Mouse (Mus musculus): ENCODE data around the gene Senp1.

Senp1 gene

GRCm38 (mm10) chr15:98093121-98094011, at the start of gene Senp1:
Gene Senp1 (minus strand): TSS chr15:98093744.
- peak; percentile 91 for DNase-seq

DNA sequence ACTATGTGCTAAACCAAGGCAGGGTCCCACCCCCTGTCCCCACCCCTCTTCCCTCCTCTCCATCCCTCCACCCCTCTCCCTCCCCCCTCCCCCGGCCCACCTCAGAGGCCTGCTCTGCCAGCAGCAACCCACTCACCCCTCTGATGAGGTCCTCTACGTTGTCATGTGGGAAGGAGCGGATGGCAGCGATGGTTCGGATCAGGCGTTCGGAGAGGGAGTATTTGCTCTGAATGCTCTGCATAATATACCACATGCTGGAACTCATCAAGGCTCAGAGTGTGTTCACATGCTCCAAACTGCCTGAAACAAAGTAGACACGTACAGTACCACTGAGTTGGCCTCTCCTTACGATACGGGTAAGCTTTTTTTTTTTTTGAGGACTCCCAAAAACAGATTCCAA, 49.0 kb upstream of the Senp1 start:
- DNase-seq = no peak

- DNase-seq = no peak
These were observed 47.3 kb upstream of the Senp1 start for GRCm38 (mm10) chr15:98140809-98141208.

DNA sequence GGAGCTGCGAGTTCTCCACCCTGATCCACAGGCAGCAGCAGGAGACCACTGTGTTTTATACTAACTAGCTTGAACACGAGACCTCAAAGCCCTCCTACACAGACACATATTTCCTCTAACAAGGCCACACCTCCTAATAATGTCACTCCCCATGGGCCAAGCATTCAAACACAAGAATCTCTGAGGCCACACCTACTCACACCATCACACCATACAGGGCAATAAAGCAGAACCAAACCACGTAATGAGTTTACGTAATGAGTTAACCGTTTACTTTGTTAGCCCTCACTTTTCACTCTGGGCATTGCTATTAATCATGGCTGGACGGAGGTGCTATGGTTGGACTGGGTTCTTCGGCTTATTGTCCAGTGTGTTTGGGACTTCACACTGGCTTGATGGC, 46.2 kb upstream of the Senp1 start:
- DNase-seq = no peak

DNA sequence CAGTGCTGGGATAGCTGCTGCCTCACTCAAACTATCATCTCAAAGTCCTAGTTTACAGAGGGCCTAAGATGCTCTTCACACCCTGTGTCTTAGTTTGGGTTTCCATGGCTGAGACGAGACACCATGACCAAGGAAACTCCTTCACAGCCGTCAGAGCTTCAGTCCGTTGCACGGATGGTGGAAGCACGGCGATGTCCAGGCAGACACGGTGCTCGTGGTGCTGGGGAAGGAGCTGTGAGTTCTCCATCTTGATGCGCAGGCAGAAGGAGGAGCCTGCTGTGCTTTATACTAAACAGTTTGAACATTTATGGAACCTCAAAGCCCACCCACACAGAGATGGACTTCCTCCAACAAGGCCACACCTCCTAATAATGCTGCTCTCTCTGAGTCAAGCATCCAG, 43.3 kb upstream of the Senp1 start:
- no peak for DNase-seq

DNA sequence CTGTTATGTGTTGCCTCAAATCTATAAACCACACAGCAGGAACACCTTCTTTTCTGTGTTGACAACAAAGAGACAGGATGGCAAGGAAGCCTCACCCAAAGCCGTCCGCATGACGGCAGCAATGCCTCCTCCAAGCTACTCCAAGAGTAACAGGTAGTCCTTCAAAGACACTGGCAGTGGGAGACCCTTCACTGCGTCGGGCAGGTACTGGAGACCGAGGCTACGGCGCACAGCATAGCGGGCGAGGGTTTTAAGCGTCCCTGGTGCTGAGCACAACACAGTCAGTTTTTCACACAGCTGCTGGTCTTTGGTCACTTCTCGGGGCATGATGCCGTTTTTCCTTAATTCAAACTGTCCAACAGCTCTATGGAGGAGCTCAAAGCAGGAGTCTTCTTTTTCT, 42.1 kb upstream of the Senp1 start:
- DNase-seq = no peak

- DNase-seq = no peak
These were observed 41.1 kb upstream of the Senp1 start for GRCm38 (mm10) chr15:98134666-98135065.

GRCm38 (mm10) chr15:98134034-98134433, 40.5 kb upstream of the Senp1 start:
- no peak for DNase-seq

GRCm38 (mm10) chr15:98133471-98133870, 39.9 kb upstream of the Senp1 start:
- no peak for DNase-seq

DNA sequence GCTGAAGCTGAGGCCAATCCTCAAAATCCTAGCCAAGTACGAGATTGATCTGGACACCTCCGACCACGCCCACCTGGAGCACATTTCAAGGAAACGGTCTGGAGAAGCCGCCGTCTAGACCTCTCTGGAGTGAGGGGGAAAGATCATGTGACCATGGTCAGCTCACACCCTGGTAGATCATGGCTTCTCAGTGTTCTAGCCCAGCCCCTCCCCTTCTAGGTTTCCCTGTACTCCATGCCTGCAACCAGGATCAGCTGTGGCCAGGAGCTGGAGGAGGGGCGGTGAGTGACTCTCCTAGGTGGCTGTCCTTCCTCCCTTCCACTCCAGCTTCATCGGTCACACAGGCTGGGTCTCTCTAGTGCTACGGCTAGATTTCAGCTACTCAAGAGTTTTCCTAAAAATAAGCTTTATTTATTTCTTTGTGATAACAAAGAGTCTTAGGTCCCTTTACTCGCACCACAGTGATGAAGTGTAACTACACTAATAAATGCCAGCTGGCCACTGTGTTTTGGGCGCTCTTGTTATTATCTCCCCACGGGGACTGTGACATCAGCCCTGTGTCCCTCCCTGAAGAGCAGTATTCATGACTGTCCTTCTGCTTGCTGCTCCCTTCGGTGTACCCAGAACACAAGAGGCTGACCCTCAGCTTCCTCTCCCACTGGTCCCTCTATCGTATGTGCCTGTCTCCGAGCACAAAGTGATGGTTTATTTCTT, 38.6 kb upstream of the Senp1 start:
- DNase-seq = no peak

DNA sequence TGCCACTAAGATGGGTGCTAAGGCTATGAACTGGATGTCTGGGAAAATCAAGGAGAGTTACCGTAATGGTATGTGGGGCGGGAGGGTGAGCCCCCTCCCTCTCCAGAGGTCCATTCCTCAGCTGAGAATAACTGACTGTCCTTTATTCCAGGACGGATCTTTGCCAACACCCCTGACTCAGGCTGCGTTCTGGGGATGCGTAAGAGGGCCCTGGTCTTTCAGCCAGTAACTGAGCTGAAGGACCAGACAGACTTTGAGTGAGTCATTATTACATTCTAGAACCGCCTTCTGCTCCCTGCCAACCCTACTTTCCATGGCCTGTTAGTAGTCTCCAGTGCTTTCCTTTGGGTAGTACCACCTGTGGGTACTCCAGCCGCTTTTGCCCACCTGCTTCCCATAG, 37.9 kb upstream of the Senp1 start:
- DNase-seq = no peak

DNA sequence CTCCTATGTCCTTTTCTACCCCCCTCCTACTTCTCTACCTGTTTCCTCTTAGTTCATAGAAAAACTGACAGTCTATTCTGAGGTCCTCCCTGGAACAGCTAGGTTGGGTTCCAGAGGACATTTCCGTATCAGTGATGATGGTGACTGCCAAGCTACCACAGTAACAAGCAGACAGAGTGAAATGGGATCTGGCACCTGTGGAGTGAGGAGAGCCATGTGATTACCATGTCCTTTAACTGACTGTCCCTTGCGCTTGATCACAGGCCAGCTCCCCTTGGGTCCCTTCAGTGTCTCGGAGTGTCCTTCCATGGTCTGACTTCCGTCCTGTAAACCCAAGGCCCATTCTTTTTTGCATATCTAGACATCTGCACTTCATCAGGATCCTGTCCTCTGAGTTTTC, 37.5 kb upstream of the Senp1 start:
- no peak for DNase-seq

- no peak for DNase-seq
These were observed 27.3 kb upstream of the Senp1 start for GRCm38 (mm10) chr15:98120831-98121230.

- DNase-seq = no peak
These were observed 25.8 kb upstream of the Senp1 start for GRCm38 (mm10) chr15:98119363-98119762.

- DNase-seq = no peak
These were observed 22.7 kb upstream of the Senp1 start for GRCm38 (mm10) chr15:98116287-98116686.

- DNase-seq = no peak
These were observed 22.2 kb upstream of the Senp1 start for GRCm38 (mm10) chr15:98115779-98116163.

- DNase-seq = no peak
These were observed 21.6 kb upstream of the Senp1 start for GRCm38 (mm10) chr15:98114852-98115778.

- no peak for DNase-seq
These were observed 20.7 kb upstream of the Senp1 start for GRCm38 (mm10) chr15:98114098-98114851.

DNA sequence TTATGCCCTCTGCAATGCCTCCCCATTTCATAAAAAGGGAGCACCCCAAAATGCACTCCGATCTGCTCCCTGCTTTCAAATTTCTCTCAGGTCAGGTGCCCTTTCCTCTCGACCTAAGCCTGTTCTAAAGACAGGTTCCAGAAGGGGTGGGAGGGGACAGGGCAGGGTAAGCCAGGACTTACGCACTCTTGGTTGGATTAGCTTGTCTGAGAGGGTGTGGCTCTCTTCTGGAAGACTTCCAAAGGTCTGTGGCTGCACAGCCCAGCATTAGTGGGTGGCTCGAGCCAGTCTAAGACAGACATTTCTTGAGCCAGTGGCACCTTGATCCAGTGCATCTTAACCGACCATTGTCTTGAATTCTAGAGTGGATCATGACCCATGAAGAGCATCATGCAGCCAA, 18.2 kb upstream of the Senp1 start:
- DNase-seq = no peak

GRCm38 (mm10) chr15:98108297-98109152, 15.0 kb upstream of the Senp1 start:
- peak; percentile 90 for DNase-seq

- DNase-seq = no peak
These were observed 14.3 kb upstream of the Senp1 start for GRCm38 (mm10) chr15:98107703-98108296.

Data from right cerebral cortex, postnatal 25 days (tissue).